In genomic region chr6:29860238-29860637, GRCm38 (mm10) we compare ENCODE assay signal across 10 mouse cellular contexts. TPM values are rescaled to one million over a fixed set of nuclear protein-coding genes. Genes with fewer than 3 reads are reported as not detected.
DNase-seq lines count a peak whose midpoint lies in the region; ATAC-seq lines count a peak whose summit lies in the region.
"Had no signal": no experiment of that assay in that cellular context is flagged by ENCODE, and none has a peak within 500 bp of the region (broad histone marks: within the 10 kb centered on the region; RNA-seq: fewer than 3 reads in every experiment).

No protein-coding gene starts in this region.

- no peaks in the 10 kb centered on the region for H3K36me3 ChIP-seq in hindbrain, embryonic 11.5 days (ENCODE audit: control insufficient read depth, insufficient read depth, low read length)
- no peaks in the 10 kb centered on the region for H3K36me3 ChIP-seq in hindbrain, embryonic 12.5 days
- peaks cover 4% of the 10 kb centered on the region for H3K36me3 ChIP-seq in intestine, embryonic 16.5 days (ENCODE audit: control insufficient read depth, insufficient read depth, low read length)
- 0 out of 2 replicates have a peak, but pooled peaks cover 7% of the 10 kb centered on the region for H3K36me3 ChIP-seq in forebrain, embryonic 10.5 days (replicated peaks)
- H3K36me3 ChIP-seq: embryonic facial prominence, embryonic 15.5 days; neural tube, embryonic 12.5 days had no signal

- no peaks in the 10 kb centered on the region for H3K9me3 ChIP-seq in hindbrain, embryonic 11.5 days (ENCODE audit: control insufficient read depth, low read length)
- no peaks in the 10 kb centered on the region for H3K9me3 ChIP-seq in hindbrain, embryonic 12.5 days (replicated peaks)
- H3K9me3 ChIP-seq in intestine, embryonic 16.5 days (ENCODE audit: control insufficient read depth, low read length): peaks cover 4% of the 10 kb centered on the region; the same call in 1 of the 2 replicates
- peaks cover 4% of the 10 kb centered on the region; the same call in 1 of the 2 replicates for H3K9me3 ChIP-seq in forebrain, embryonic 10.5 days
- H3K9me3 ChIP-seq: embryonic facial prominence, embryonic 15.5 days; neural tube, embryonic 12.5 days had no signal

- peak; percentile 20 for DNase-seq in hindbrain, embryonic 11.5 days (ENCODE audit: low spot score)
- peak; percentile 85 for DNase-seq in R1 (ENCODE audit: low read depth, low spot score)
- DNase-seq in lung, postnatal 10 days: peak; percentile 24
- DNase-seq in right cerebral cortex, postnatal 36 days (ENCODE audit: low spot score in 2 of 2): no peak
- no peak for DNase-seq in layer of hippocampus, postnatal 10 days (ENCODE audit: low spot score in 2 of 2)
- no peak for DNase-seq in forebrain, embryonic 10.5 days (ENCODE audit: extremely low spot score, low spot score)

- no peaks in the 10 kb centered on the region for H3K27me3 ChIP-seq in hindbrain, embryonic 11.5 days (ENCODE audit: control insufficient read depth, insufficient read depth, low read length)
- H3K27me3 ChIP-seq in hindbrain, embryonic 12.5 days: no peaks in the 10 kb centered on the region
- H3K27me3 ChIP-seq in intestine, embryonic 16.5 days (replicated peaks; ENCODE audit: control insufficient read depth, insufficient read depth, low read length): no peaks in the 10 kb centered on the region
- no peaks in the 10 kb centered on the region for H3K27me3 ChIP-seq in forebrain, embryonic 10.5 days (ENCODE audit: poor library complexity, severe bottlenecking)
- H3K27me3 ChIP-seq: embryonic facial prominence, embryonic 15.5 days; neural tube, embryonic 12.5 days had no signal

- no peak overlapping the region for H3K9ac ChIP-seq in hindbrain, embryonic 11.5 days (ENCODE audit: low read depth, low read length)
- H3K9ac ChIP-seq in hindbrain, embryonic 12.5 days: no peak overlapping the region
- H3K9ac ChIP-seq in intestine, embryonic 16.5 days (ENCODE audit: low read depth, low read length): no peak overlapping the region
- H3K9ac ChIP-seq: embryonic facial prominence, embryonic 15.5 days; neural tube, embryonic 12.5 days had no signal

- no peak overlapping the region for H3K27ac ChIP-seq in hindbrain, embryonic 11.5 days (ENCODE audit: low read depth, low read length)
- H3K27ac ChIP-seq in hindbrain, embryonic 12.5 days: no peak overlapping the region
- H3K27ac ChIP-seq in intestine, embryonic 16.5 days (ENCODE audit: low read length): no peak overlapping the region
- H3K27ac ChIP-seq in forebrain, embryonic 10.5 days: no peak overlapping the region
- H3K27ac ChIP-seq: embryonic facial prominence, embryonic 15.5 days; neural tube, embryonic 12.5 days had no signal

- WGBS in hindbrain, embryonic 11.5 days: 93% methylated on average over 3 of the region's 3 CpGs
- 91% methylated on average over 3 of the region's 3 CpGs for WGBS in hindbrain, embryonic 12.5 days
- WGBS in intestine, embryonic 16.5 days: 89% methylated on average over 3 of the region's 3 CpGs
- WGBS in forebrain, embryonic 10.5 days: 90% methylated on average over 3 of the region's 3 CpGs

- no peak for ATAC-seq in hindbrain, embryonic 11.5 days (ENCODE audit: low FRiP score)
- no peak for ATAC-seq in hindbrain, embryonic 12.5 days (ENCODE audit: low FRiP score)
- peak; percentile 57; the same call in 1 of the 2 replicates for ATAC-seq in intestine, embryonic 16.5 days

- H3K4me2 ChIP-seq in hindbrain, embryonic 11.5 days (replicated peaks; ENCODE audit: low read depth, low read length): no peak overlapping the region
- H3K4me2 ChIP-seq in hindbrain, embryonic 12.5 days (replicated peaks): no peak overlapping the region
- no peak overlapping the region for H3K4me2 ChIP-seq in intestine, embryonic 16.5 days (ENCODE audit: low read depth, low read length)
- H3K4me2 ChIP-seq: embryonic facial prominence, embryonic 15.5 days; neural tube, embryonic 12.5 days had no signal

- H3K4me3 ChIP-seq in hindbrain, embryonic 11.5 days (ENCODE audit: low read depth, low read length): no peak overlapping the region
- H3K4me3 ChIP-seq in hindbrain, embryonic 12.5 days: no peak overlapping the region
- H3K4me3 ChIP-seq in intestine, embryonic 16.5 days (ENCODE audit: low read length): no peak overlapping the region
- H3K4me3 ChIP-seq in forebrain, embryonic 10.5 days: no peak overlapping the region
- H3K4me3 ChIP-seq: embryonic facial prominence, embryonic 15.5 days; neural tube, embryonic 12.5 days had no signal

- no peaks in the 10 kb centered on the region for H3K4me1 ChIP-seq in hindbrain, embryonic 11.5 days (replicated peaks; ENCODE audit: control insufficient read depth, insufficient read depth, low read length)
- no peaks in the 10 kb centered on the region for H3K4me1 ChIP-seq in hindbrain, embryonic 12.5 days
- peaks cover 3% of the 10 kb centered on the region; the same call in 1 of the 2 replicates for H3K4me1 ChIP-seq in intestine, embryonic 16.5 days (ENCODE audit: control insufficient read depth, insufficient read depth, low read length)
- peaks cover 17% of the 10 kb centered on the region for H3K4me1 ChIP-seq in forebrain, embryonic 10.5 days
- H3K4me1 ChIP-seq: embryonic facial prominence, embryonic 15.5 days; neural tube, embryonic 12.5 days had no signal

RNA-seq across cellular contexts. Expression of gene Strip2, which starts 56.6 kb away (rescaled TPM):
- polyA plus RNA-seq in hindbrain, embryonic 11.5 days (2014; fragmentation: Nextera tagmentation; extraction: Ambion mirVana): 0.82 and 0.99 TPM in 2 replicates
- 1.5 and 1.7 TPM in 2 replicates for polyA plus RNA-seq in hindbrain, embryonic 12.5 days (2016; fragmentation: Nextera tagmentation; extraction: Ambion mirVana)
- 0.54 and 0.60 TPM in 2 replicates for polyA plus RNA-seq in intestine, embryonic 16.5 days (2015; fragmentation: Nextera tagmentation; extraction: Ambion mirVana)
- total RNA-seq in layer of hippocampus, postnatal 10 days (2021): 10 to 100 TPM; 10.6 to 12.3 TPM
- polyA plus RNA-seq in forebrain, embryonic 10.5 days (2016; fragmentation: Nextera tagmentation; extraction: Ambion mirVana): 0.71 and 0.86 TPM in 2 replicates

Comparison
In these comparisons a context has a peak if more than half of its experiments do, and no peak if none do; other contexts are left out.
1. DNase-seq: peak in hindbrain, embryonic 11.5 days (single experiment), R1 (single experiment) and lung, postnatal 10 days (single experiment); none in right cerebral cortex, postnatal 36 days (0 of 2), layer of hippocampus, postnatal 10 days (0 of 2) and forebrain, embryonic 10.5 days (single experiment).